ENCODE assay signal across 13 mouse cellular contexts in the genomic region with DNA sequence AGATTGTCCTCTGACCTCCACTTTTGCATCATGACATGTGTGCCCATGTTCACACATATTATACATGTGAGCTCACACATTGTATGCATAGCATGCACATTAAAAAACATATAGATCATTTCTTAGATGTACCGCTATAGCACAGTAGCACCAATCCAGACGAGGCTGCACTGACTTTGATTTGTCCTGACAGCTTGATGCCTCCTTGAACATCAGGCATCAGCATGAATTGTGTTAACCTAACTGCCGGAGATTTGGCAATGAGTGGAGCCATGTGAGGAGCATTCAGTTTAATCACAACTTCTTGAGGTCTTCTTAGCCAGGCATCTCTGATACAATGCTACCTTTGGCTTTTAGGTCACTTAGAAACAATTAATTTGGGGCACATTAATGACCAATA.
"Had no signal": no experiment of that assay in that cellular context is flagged by ENCODE, and none has a peak within 500 bp of the region (broad histone marks: within the 10 kb centered on the region; RNA-seq: fewer than 3 reads in every experiment).

No protein-coding gene starts in this region.

- ATAC-seq: liver, postnatal 0 days; lung, postnatal 0 days; midbrain, embryonic 16.5 days had no signal

- H3K4me1 ChIP-seq: midbrain, embryonic 12.5 days had no signal

- H3K4me2 ChIP-seq: lung, embryonic 14.5 days; midbrain, embryonic 12.5 days had no signal

- DNase-seq: kidney, adult 18-20 months; kidney, adult 9 months; kidney, postnatal 14 days; kidney, postnatal 4 days; liver, postnatal 0 days; lung, embryonic 14.5 days; thymus, adult 18-20 months; thymus, postnatal 36 days had no signal

- H3K27me3 ChIP-seq: midbrain, embryonic 12.5 days had no signal

- H3K9me3 ChIP-seq: midbrain, embryonic 12.5 days had no signal

- H3K9ac ChIP-seq: liver, embryonic 14.5 days; liver, postnatal 0 days; lung, embryonic 14.5 days; midbrain, embryonic 12.5 days had no signal

- H3K4me3 ChIP-seq: midbrain, embryonic 12.5 days had no signal

- H3K36me3 ChIP-seq: midbrain, embryonic 12.5 days had no signal

- H3K27ac ChIP-seq: liver, embryonic 14.5 days; macrophage; midbrain, embryonic 12.5 days had no signal
